Mouse (Mus musculus) liver, embryonic 12.5 days (tissue): Measurements from ENCODE around the gene Naaa. TPM values are rescaled to one million over a fixed set of nuclear protein-coding genes. Genes with fewer than 3 reads are reported as not detected.

Experiments used
- ATAC-seq: fragments of 200-750 bp; cut with Nextera tagmentation; 2 replicates; pipeline ENCODE4 v1.8.0; 2017; ENCODE audit warnings: moderate number of reproducible peaks, mild to moderate bottlenecking, moderate library complexity
- H3K27ac ChIP-seq: fragments of 300-500 bp; sonication (generic); 2 replicates; pipeline ENCODE4 v1.5.1; 2016; ENCODE audit warnings: mild to moderate bottlenecking
- H3K27me3 ChIP-seq: fragments of 300-500 bp; sonication (generic); replicated peaks from 2 replicates; pipeline ENCODE4 v1.6.1; 2016; ENCODE audit warnings: mild to moderate bottlenecking, moderate library complexity
- H3K36me3 ChIP-seq: fragments of 300-500 bp; sonication (generic); 2 replicates; pipeline ENCODE4 v1.6.1; 2016; ENCODE audit warnings: mild to moderate bottlenecking, moderate library complexity
- H3K4me1 ChIP-seq: fragments of 300-500 bp; sonication (generic); 2 replicates; pipeline ENCODE4 v1.6.1; 2016
- H3K4me2 ChIP-seq: fragments of 300-500 bp; sonication (generic); 2 replicates; pipeline ENCODE4 v1.6.1; 2016; ENCODE audit warnings: mild to moderate bottlenecking, moderate library complexity
- H3K4me3 ChIP-seq: fragments of 300-500 bp; sonication (generic); 2 replicates; pipeline ENCODE4 v1.5.1; 2016; ENCODE audit warnings: mild to moderate bottlenecking, moderate library complexity
- H3K9ac ChIP-seq: fragments of 300-500 bp; sonication (generic); 2 replicates; pipeline ENCODE4 v1.6.1; 2016; ENCODE audit warnings: mild to moderate bottlenecking, moderate library complexity
- H3K9me3 ChIP-seq: fragments of 300-500 bp; sonication (generic); replicated peaks from 2 replicates; pipeline ENCODE4 v1.6.1; 2016; ENCODE audit warnings: mild to moderate bottlenecking, moderate library complexity
- WGBS: fragments of 180-500 bp; shearing (Covaris S2); methylation state at CpG from one replicate; pipeline ENCODE4 v1.1.7; 2016; ENCODE audit not compliant: insufficient replicate concordance; 5-methylcytosine and 5-hydroxymethylcytosine counted together
- polyA plus RNA-seq: library from polyadenylated mRNA; unstranded; fragments of >200 nt; fragmentation: Nextera tagmentation; extraction: Ambion mirVana; gene quantifications from 2 replicates; pipeline ENCODE4 v1.2.1, GENCODE M21; 2016

The Naaa gene
- polyA plus RNA-seq, 1 experiment from 2014 or later = 3.0 TPM

DNA sequence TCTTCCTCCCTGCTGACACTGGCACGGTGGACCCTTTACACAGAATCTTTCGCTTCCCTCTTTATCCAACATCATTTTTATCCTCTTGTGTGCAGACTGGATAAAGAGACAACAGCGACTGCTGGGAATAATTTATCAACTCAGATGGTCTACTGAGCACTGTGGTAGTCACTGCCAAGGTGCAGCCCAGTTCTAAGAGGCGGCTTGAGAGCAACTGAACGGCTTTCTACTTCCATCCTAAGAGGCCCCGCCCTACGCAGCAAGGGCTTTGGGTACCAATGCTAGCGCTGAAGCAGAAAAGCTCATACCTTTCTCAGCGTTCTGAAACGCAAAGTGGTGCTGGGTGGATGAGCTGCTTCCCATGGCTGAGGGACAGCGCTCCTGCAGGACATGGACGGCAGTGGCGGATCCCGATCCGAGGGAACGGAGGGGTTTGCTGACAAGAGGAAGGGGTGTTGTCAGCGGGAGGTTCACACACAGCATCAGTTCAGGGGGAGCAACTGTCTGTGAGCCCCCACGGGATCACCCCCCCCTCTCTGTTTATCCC lies 25.1 kb downstream of the Naaa start:
- no peak overlapping the region for H3K4me2 ChIP-seq
- no peaks in the 10 kb centered on the region for H3K9me3 ChIP-seq
- H3K27ac ChIP-seq = no peak overlapping the region
- peaks cover 73% of the 10 kb centered on the region for H3K27me3 ChIP-seq
- WGBS = 22% methylated on average over 18 of the region's 18 CpGs
- no peaks in the 10 kb centered on the region for H3K36me3 ChIP-seq
- no peak overlapping the region for H3K4me3 ChIP-seq
- no peak for ATAC-seq
- no peaks in the 10 kb centered on the region for H3K4me1 ChIP-seq
- no peak overlapping the region for H3K9ac ChIP-seq

DNA sequence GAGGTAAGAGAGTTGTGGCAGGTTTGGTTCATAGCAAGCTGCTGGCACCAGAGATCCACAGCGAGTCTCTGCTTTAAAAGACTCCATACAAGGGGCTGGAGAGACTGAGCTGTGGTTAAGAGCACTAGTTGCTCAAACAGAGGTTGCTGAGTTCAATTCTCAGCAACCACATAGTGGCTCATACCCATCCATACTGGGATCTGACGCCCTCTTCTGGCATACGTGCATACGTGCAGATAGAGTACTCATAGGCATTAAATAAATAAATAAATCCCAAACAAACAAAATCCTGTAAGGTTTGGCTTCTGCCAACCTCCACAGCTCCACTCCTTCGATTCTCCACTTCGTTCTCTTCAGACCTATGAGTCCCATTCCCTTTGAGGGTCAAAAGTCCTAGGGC lies 25.9 kb downstream of the Naaa start:
- Histone ChIP-seq H3K4me2 (no peak overlapping the region), H3K27ac (no peak overlapping the region), H3K36me3 (no peaks in the 10 kb centered on the region), H3K9ac (no peak overlapping the region), H3K4me3 (no peak overlapping the region), H3K4me1 (no peaks in the 10 kb centered on the region), H3K9me3 (no peaks in the 10 kb centered on the region), H3K27me3 (peaks cover 74% of the 10 kb centered on the region)
- WGBS = 67% methylated on average over 6 of the region's 6 CpGs
- no peak for ATAC-seq

DNA sequence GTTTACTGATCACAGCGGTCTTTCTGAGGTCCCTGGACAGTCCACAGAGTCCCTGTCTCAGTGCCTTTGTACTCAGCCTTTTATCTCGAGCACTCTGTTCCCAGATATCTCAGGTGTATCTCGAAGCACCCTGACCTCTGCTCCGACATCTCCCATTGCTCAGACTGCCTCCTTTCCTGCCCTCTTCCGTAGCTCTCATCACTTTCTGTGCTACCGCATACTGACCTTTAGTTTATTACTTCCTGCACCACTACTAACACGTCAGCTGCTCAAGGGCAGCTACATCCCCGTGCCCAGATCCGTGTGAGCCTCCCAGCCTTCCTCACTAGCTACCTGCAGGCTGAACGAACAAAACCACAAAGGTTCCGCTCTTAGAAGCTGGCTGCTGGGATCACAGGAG lies 29.4 kb downstream of the Naaa start:
- no peaks in the 10 kb centered on the region for H3K4me1 ChIP-seq
- no peaks in the 10 kb centered on the region for H3K36me3 ChIP-seq
- H3K9ac ChIP-seq = no peak overlapping the region
- ATAC-seq = no peak
- no peak overlapping the region for H3K4me2 ChIP-seq
- H3K4me3 ChIP-seq = no peak overlapping the region
- H3K9me3 ChIP-seq = no peaks in the 10 kb centered on the region
- 70% methylated on average over 11 of the region's 11 CpGs for WGBS
- peaks cover 61% of the 10 kb centered on the region for H3K27me3 ChIP-seq
- no peak overlapping the region for H3K27ac ChIP-seq

- no peaks in the 10 kb centered on the region for H3K36me3 ChIP-seq
- H3K9ac ChIP-seq = no peak overlapping the region
- no peaks in the 10 kb centered on the region for H3K4me1 ChIP-seq
- H3K9me3 ChIP-seq = no peaks in the 10 kb centered on the region
- H3K27me3 ChIP-seq = peaks cover 71% of the 10 kb centered on the region
- 18% methylated on average over 9 of the region's 9 CpGs for WGBS
- H3K27ac ChIP-seq = no peak overlapping the region
- no peak overlapping the region for H3K4me3 ChIP-seq
- ATAC-seq = no peak
- H3K4me2 ChIP-seq = no peak overlapping the region
Observed at GRCm38 (mm10) chr5:92245483-92245882, 32.5 kb downstream of the Naaa start.

GRCm38 (mm10) chr5:92244900-92245299 lies 33.1 kb downstream of the Naaa start:
- no peak overlapping the region for H3K4me2 ChIP-seq
- no peak for ATAC-seq
- H3K9me3 ChIP-seq = no peaks in the 10 kb centered on the region
- no peaks in the 10 kb centered on the region for H3K4me1 ChIP-seq
- H3K4me3 ChIP-seq = no peak overlapping the region
- WGBS = 78% methylated on average over 2 of the region's 2 CpGs
- H3K36me3 ChIP-seq = no peaks in the 10 kb centered on the region
- H3K27ac ChIP-seq = no peak overlapping the region
- H3K9ac ChIP-seq = no peak overlapping the region
- peaks cover 73% of the 10 kb centered on the region for H3K27me3 ChIP-seq

GRCm38 (mm10) chr5:92240769-92241168 lies 37.2 kb downstream of the Naaa start:
- no peaks in the 10 kb centered on the region for H3K4me1 ChIP-seq
- 75% methylated on average over 12 of the region's 12 CpGs for WGBS
- no peak for ATAC-seq
- no peak overlapping the region for H3K27ac ChIP-seq
- H3K27me3 ChIP-seq = peaks cover 81% of the 10 kb centered on the region
- no peak overlapping the region for H3K9ac ChIP-seq
- H3K4me3 ChIP-seq = no peak overlapping the region
- no peaks in the 10 kb centered on the region for H3K36me3 ChIP-seq
- no peak overlapping the region for H3K4me2 ChIP-seq
- no peaks in the 10 kb centered on the region for H3K9me3 ChIP-seq

DNA sequence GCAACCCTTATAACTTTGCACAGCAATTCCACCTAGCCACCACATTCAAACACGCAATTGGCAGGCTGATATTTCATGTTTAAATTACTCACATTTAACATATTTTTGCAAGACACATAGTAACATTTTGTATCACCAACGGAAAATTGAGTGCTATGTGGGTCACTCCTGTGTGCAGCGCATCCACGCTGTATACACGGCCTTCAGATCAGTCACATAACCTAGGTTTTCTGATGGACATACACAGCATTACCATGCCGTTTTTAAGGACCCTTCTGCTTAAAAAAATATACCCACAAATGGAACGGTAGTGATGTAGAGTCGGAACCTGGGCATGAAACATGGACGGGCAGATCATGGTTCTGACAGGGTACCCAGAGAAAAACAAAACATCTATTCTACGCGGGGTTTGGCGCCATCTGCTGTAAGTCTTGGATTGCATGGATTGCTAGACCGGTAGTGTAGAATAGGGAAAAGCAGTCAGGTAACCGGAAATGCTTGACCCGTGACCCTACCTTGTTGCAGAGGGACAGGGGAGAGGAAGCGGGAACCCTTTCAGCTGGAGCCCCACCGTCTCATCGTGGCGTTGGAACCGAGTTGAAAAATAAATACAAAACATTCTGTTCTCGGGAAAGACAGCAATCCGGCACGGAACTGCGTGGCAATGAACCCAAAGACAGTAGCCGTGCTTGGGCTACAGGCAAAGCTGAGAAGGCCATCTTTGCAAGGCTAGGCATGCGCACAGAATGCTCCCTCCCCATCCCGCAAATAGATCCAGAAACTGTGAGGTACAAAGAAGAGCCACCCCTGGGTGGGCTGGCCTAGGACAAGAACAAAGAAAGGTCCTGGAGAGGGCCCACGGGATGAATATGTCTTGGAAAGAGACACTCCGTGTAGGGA lies 38.4 kb downstream of the Naaa start:
- no peaks in the 10 kb centered on the region for H3K36me3 ChIP-seq
- no peak overlapping the region for H3K4me3 ChIP-seq
- no peaks in the 10 kb centered on the region for H3K9me3 ChIP-seq
- H3K4me1 ChIP-seq = no peaks in the 10 kb centered on the region; the same call in 1 of the 2 replicates
- H3K27me3 ChIP-seq = peaks cover 78% of the 10 kb centered on the region
- ATAC-seq = no peak
- no peak overlapping the region for H3K27ac ChIP-seq
- 38% methylated on average over 29 of the region's 29 CpGs for WGBS
- no peak overlapping the region for H3K9ac ChIP-seq
- H3K4me2 ChIP-seq = 0 out of 2 replicates have a peak overlapping the region, but pooled peaks have one; percentile 8

DNA sequence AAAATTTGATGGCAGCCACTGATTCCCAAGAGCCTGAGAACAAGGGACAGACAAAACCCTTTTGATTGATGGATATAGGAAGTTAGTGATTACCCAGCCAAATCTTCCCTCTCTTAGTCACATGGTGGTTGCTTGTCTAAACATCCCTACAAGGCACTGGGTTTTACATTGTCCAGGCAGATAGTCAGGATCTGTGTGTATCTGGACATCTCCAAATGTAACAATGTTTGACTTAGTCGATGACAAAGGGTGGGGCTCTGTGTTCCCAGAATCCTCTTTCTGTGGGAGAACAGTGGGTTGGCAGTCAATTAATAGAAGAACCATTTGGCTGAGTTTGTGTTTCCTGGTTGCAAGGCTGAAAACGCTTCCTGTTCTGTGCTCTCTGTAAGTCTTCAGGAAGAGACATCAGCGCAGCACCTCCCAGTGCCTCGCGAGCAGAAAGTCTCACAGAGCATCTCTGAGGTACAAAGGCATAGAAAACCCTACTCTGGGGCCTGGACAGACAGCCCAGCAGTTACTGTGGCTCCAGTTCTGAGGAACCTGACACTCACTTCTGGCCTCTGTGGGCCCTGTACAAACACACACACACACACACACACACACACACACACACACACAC lies 42.9 kb downstream of the Naaa start:
- Histone ChIP-seq H3K9ac (no peak overlapping the region), H3K27me3 (peaks cover 58% of the 10 kb centered on the region), H3K9me3 (no peaks in the 10 kb centered on the region), H3K4me1 (no peaks in the 10 kb centered on the region; the same call in 1 of the 2 replicates), H3K27ac (no peak overlapping the region), H3K4me3 (no peak overlapping the region), H3K4me2 (no peak overlapping the region), H3K36me3 (no peaks in the 10 kb centered on the region)
- no peak for ATAC-seq
- 27% methylated on average over 5 of the region's 5 CpGs for WGBS

- H3K9ac ChIP-seq = no peak overlapping the region
- 59% methylated on average over 4 of the region's 4 CpGs for WGBS
- ATAC-seq = no peak
Observed at GRCm38 (mm10) chr5:92233366-92233765, 44.6 kb downstream of the Naaa start.

DNA sequence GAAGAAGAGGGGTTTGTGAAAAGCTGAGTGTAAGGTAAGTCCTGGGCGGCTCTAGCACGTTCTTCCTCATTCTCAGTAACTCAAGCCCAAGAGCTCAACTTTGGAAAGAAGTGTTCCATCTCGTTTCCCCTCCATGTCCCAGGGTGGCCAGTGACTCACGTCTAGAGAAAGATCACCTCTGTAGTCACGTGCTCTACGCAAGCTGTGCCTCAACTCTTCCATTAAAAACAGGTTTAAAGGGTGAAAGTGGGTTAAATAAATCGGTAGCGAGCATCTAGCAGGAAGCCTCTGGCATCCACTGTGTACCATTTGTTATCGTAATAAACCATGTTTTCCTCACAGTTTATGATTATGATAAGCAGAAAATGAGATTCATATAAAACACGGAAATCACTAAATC lies 46.1 kb downstream of the Naaa start:
- H3K36me3 ChIP-seq = no peaks in the 10 kb centered on the region
- no peak overlapping the region for H3K27ac ChIP-seq
- H3K9ac ChIP-seq = no peak overlapping the region
- H3K4me3 ChIP-seq = no peak overlapping the region
- no peak overlapping the region for H3K4me2 ChIP-seq
- no peaks in the 10 kb centered on the region for H3K9me3 ChIP-seq
- WGBS = 58% methylated on average over 10 of the region's 10 CpGs
- no peaks in the 10 kb centered on the region; the same call in 1 of the 2 replicates for H3K4me1 ChIP-seq
- ATAC-seq = no peak
- peaks cover 50% of the 10 kb centered on the region for H3K27me3 ChIP-seq

More at GRCm38 (mm10) chr5:92233366-92233765, 44.6 kb downstream of the Naaa start:
- H3K36me3 ChIP-seq = no peaks in the 10 kb centered on the region
- H3K4me2 ChIP-seq = no peak overlapping the region
- H3K9me3 ChIP-seq = no peaks in the 10 kb centered on the region
- no peak overlapping the region for H3K4me3 ChIP-seq
- H3K4me1 ChIP-seq = no peaks in the 10 kb centered on the region; the same call in 1 of the 2 replicates
- H3K27me3 ChIP-seq = peaks cover 50% of the 10 kb centered on the region
- H3K27ac ChIP-seq = no peak overlapping the region

- Histone ChIP-seq H3K4me1 (no peaks in the 10 kb centered on the region; the same call in 1 of the 2 replicates), H3K4me2 (no peak overlapping the region), H3K9ac (no peak overlapping the region), H3K9me3 (no peaks in the 10 kb centered on the region), H3K27me3 (peaks cover 36% of the 10 kb centered on the region), H3K4me3 (no peak overlapping the region), H3K36me3 (no peaks in the 10 kb centered on the region), H3K27ac (no peak overlapping the region)
- no peak for ATAC-seq
- WGBS = 67% methylated on average over 11 of the region's 11 CpGs
Observed at GRCm38 (mm10) chr5:92230306-92230705, 47.7 kb downstream of the Naaa start.

- H3K4me2 ChIP-seq = no peak overlapping the region
- no peak overlapping the region for H3K9ac ChIP-seq
- H3K4me3 ChIP-seq = no peak overlapping the region
- H3K27ac ChIP-seq = no peak overlapping the region
- H3K36me3 ChIP-seq = no peaks in the 10 kb centered on the region
- peaks cover 36% of the 10 kb centered on the region for H3K27me3 ChIP-seq
- WGBS = 89% methylated on average over 3 of the region's 3 CpGs
- ATAC-seq = no peak
- no peaks in the 10 kb centered on the region for H3K9me3 ChIP-seq
- no peaks in the 10 kb centered on the region for H3K4me1 ChIP-seq
Observed at GRCm38 (mm10) chr5:92229514-92229913, 48.5 kb downstream of the Naaa start.
